Mouse (Mus musculus) skeletal muscle tissue, adult 2 months (tissue): ENCODE measurements around the gene Grasp.
A peak's percentile ranks its signal among the peaks of the same experiment; 100 is the strongest.

Source experiments
- DNase-seq: peaks from one replicate; pipeline ENCODE4 v3.0.0-alpha.2; 2012; ENCODE audit warnings: low read depth, low spot score

The Grasp gene

DNA sequence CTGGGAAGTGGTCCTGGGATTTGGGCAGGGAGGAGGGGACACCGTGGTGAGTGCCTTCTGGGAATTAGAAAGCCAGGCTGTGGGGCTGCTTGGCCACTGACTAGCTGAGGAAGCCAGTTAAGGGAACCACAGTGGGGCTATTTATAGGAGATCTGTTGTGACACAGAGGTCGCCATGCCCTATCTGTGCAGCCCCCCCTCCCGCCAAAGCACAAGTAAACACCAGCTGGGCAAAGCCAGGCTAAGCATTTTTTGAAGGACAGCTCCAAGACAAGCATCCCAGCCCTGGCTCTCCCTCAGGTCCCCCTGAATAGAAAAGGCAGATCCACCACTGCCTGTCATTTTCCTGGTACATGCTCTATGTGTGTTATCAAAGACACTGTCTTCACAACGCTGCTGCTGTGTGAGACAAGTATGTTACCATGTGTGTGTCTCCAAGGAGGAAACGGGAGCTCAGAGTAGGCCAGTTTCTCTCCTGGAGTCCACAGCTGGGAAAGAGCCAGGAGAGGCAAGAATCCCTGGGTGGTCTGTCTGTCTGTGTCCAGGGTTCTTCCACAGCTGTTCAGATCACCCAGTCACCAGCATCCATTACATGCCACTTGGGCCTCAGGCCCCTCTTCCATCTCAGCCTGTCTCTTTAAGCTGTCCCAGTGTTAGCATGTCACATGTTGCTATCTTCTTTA, 24.2 kb downstream of the Grasp start:
- DNase-seq, result peak; percentile 87

DNA sequence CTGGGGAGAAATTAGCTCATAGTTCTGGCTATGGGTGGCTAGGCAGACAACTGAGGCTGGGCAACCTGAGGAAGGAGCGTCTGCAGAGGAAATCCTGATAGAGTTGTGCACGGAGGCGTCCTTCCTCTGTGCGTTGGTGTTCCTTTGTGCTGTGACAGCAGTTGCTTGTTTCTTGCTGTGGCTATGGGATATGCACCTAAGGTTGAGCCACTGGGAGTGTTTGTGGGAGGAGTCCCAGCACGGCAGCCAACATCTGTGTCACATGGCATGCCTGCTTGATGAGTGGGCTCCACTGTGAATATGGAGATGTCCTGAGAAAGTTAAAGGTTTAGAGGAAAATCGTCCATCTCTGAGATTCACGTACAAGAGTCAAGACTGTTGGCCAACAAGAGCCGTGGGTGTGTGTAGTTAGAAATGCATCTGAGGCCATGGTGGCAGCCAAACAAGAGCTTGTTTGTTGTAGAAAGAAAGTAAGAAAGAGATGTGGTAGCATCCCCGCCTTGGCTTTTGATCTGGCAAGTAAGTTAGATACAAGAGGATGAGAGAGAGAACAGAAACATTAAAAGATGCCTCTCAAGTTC, 26.3 kb downstream of the Grasp start:
- no peak for DNase-seq

DNA sequence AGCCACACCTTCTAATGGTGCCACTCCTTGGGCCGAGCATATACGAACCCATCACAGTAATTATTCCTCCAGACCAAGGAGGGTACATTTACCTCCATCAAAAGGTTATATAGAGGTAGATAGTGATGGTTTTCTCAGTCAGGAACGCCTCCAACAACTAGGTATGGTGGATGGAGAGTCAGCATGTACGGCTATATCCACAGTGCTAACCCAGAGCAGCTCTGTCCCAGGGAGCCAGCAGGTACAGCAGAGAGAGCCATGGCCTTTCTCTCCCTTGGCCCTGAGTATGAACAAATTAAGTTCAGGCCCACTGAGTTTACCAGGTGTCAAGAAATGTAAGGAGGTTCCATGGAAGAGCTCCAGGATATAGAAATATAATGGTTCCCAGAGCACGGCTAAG, 27.9 kb downstream of the Grasp start:
- no peak for DNase-seq

DNA sequence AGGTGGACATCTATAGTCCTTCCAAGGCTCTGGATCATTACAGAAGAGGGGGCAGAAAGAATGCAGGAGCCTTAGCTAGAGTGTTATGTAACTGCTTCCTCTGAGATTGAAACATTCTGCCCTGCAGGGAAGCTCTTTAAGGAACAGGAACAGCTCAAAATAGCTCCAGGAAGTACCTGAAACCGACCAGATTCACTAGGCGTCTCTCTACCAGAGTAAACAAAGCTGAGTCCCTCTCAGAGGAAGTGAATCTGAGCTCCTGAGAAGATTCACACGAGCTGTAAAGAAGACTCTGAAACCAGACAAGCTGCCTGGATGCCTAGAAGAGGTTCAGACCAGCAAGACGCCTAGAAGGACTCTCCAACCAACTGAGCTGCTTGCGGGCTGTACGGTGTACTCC, 28.6 kb downstream of the Grasp start:
- no peak for DNase-seq

- no peak for DNase-seq
Observed at GRCm38 (mm10) chr15:101253563-101253885, 29.5 kb downstream of the Grasp start.

- DNase-seq, result peak; percentile 94
Observed at GRCm38 (mm10) chr15:101253886-101254795, 30.2 kb downstream of the Grasp start, which contains the start of gene Nr4a1. TSS of gene Nr4a1 (plus strand) at chr15:101254269.

- no peak for DNase-seq
Observed at GRCm38 (mm10) chr15:101255842-101256462, 32.0 kb downstream of the Grasp start.

DNA sequence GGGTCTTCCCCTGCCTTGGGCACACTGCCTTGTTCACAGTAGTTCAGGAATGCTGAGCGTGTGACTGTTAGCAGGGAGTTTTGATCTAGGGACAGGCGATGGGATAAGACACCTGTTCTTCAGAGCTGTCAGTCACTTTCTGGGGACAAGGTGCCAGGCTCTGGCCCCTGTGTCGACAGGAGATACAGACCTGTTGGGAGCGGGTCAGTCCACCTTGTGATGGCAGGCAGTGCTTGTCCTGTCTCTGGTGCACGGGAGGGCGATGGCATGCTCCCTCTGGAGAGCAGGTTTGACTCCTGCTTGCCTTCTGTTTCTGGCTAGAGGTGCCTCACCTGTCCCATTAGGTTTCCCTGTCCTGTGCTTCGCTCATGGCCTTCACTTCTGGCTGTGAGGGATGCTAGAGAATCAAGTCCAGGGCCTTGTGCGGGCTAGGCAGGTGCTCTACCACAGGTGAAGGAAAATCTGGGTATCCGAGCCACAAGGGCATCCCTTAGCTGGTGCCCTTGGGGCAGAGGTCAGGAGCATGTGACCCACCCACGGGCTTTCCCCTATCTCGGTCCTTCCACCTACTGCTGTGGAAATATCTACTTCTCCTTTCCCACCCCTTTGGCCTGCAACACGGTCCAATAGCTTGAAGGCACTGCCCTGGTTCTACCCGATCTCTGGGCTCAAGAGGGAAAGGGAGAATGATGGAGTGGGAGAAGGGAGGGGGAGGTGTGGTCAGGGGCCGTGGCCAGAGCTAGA, 32.6 kb downstream of the Grasp start:
- DNase-seq, result no peak

GRCm38 (mm10) chr15:101258420-101258819, 34.4 kb downstream of the Grasp start:
- no peak for DNase-seq

DNA sequence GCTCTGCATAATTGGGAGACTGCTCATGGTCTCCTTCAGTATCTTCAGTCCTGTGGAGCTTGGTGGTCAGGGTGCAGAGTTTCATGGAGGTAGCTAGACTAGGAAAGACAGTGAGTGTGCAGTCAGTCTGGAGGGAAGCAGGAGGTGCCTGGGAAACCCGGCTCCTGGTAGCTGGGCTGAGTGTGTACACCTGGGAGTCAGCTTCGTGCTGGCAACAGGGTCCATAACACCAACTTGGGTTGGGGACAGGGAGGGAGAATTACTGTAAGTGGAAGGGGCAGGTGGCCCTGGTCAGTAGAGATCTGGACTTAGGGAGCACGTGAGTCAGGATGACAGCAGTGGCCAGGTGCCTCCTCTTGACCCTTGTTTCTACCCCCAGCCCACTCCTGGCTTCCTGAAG, 35.9 kb downstream of the Grasp start:
- DNase-seq, result no peak

DNA sequence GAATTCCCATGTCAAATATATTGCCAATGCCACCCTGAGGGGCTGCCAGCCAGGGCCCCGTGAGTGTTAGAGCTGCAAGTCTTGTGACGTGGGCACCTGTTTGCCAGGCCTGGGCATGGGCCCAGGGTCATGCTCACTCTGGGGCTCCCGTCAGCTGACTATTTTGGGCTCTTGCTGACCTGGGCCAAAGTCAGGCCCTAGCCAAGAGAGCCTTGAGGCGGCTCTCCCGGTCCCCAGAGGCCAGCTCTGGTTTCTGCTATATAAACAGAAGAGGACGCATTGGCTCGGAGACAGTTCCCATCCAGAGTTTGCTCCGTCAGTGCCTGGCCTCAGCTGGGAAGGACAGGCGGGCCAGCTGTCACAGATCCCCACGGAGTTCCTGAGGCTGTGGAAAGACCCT, 36.4 kb downstream of the Grasp start:
- peak; percentile 99 for DNase-seq

- DNase-seq, result no peak
Observed at GRCm38 (mm10) chr15:101260874-101261622, 37.1 kb downstream of the Grasp start.

- no peak for DNase-seq
Observed at GRCm38 (mm10) chr15:101262502-101262901, 38.5 kb downstream of the Grasp start.

DNA sequence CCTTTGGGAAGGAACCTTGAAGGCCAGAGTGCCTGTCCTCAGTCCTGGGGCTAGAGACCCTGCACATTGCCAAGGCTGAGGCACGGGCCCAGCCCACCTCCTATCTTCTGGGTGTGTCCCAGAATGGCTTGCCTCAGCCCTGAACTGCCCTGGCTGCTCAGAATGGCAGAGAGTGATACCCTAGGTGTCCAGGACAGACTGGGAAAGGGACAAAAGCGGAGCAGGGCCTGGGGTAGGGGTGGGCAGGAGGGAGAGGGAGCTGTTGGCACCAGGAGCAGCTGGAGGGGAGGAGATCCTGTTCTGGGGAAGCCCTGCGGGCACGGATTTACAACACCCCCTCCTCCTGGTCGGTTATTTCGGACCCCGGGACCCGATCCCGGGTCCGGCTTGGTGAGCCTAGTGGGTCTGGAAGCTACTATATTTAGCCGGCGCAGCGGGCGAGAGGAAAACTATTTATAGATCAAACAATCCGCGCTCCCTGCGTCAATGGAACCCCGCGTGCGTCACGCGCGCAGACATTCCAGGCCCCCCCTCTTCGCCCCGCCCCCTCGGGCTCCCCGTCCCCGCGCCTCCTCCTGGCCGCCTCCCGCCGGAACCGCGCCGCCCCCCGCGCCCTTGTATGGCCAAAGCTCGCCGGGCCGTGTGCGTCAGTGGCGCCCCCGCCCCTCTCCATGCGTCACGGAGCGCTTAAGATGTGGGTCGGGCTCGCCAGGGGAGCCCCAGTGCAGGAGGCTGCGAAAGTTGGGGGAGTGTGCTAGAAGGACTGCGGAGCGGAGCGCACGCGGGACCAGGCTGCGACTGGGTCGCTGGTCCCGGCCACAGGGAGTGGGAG, 42.4 kb downstream of the Grasp start:
- DNase-seq, result peak; percentile 96

- no peak for DNase-seq
Observed at GRCm38 (mm10) chr15:101267053-101268032, 43.4 kb downstream of the Grasp start.

GRCm38 (mm10) chr15:101270101-101270820, 46.3 kb downstream of the Grasp start:
- no peak for DNase-seq

DNA sequence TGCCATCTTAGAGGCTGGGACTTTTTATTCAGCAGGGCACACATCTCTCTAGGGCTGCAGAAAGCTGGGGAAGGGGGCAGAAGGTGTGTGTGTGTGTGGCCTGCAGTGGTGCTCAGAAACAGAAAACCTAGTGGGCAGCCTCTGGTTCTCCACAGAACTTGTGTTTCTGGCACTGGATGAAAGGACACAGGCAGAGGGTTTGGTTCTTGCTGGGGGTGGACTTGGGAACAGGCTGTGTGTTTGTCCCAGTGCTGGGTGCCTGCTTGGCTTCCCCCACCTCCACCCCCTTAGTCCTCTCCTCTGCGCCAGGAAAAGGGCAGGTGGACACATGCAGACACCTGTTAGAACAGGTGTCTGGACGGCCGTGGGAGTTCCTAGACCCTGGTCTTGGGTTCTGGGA, 47.1 kb downstream of the Grasp start:
- DNase-seq, result no peak

DNA sequence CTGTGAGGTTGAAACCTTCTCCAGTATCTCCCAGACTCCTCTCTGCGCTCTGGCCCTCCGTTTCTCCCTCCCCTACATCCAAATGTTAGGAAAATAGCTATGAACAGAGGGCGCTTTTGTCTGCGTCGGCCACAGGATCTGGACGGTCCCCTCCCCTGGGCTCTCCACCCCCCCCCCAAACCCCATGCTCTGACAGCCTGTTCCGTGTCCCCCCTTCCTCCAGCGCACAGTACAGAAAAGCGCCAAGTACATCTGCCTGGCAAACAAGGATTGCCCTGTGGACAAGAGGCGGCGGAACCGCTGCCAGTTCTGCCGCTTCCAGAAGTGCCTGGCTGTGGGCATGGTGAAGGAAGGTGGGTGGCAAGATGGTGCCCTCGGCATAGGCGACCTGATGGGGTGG, 47.5 kb downstream of the Grasp start:
- no peak for DNase-seq
